Mouse (Mus musculus): ENCODE measurements around the gene Rcsd1. TPM values are rescaled to one million over a fixed set of nuclear protein-coding genes. Genes with fewer than 3 reads are reported as not detected.

The Rcsd1 gene
- polyA plus RNA-seq, 1 experiment, result 0.04 TPM

GRCm38 (mm10) chr1:165696040-165696439 is 13.5 kb downstream of the Rcsd1 start:
- Histone ChIP-seq H3ac (ENCODE audit: control insufficient read depth, insufficient read length) (no peak overlapping the region), H3K36me3 (ENCODE audit: control insufficient read depth, insufficient read depth) (no peaks in the 10 kb centered on the region), H3K79me2 (ENCODE audit: control insufficient read depth, insufficient read depth) (no peaks in the 10 kb centered on the region), H3K4me2 (ENCODE audit: low read depth) (no peak overlapping the region), H3K4me3 (no peak overlapping the region), H3K27me3 (ENCODE audit: control insufficient read depth, insufficient read depth, insufficient read length) (peaks cover 56% of the 10 kb centered on the region)
- TF ChIP-seq TCF3 (IDR thresholded peaks at IDR 0.05; ENCODE audit: insufficient read length, low read depth) (no peak), TCF12 (IDR thresholded peaks at IDR 0.05; ENCODE audit: insufficient read depth, poor library complexity, severe bottlenecking) (no peak), POLR2AphosphoS2 (IDR thresholded peaks at IDR 0.05; ENCODE audit: insufficient read length, low read depth) (no peak), CEBPB (IDR thresholded peaks at IDR 0.05; ENCODE audit: insufficient read depth, poor library complexity, severe bottlenecking) (no peak), REST (IDR thresholded peaks at IDR 0.05; ENCODE audit: insufficient read depth, insufficient read length) (no peak), USF1 (IDR thresholded peaks at IDR 0.05; ENCODE audit: low read depth) (no peak), POLR2A (IDR thresholded peaks at IDR 0.05; ENCODE audit: insufficient read length, low read depth) (no peak)

GRCm38 (mm10) chr1:165695392-165696014 is 14.1 kb downstream of the Rcsd1 start:
- TF ChIP-seq MAX (IDR thresholded peaks at IDR 0.05; ENCODE audit: low read depth) (no peak), POLR2A (IDR thresholded peaks at IDR 0.05; ENCODE audit: insufficient read length, low read depth) (no peak), MYOG (IDR thresholded peaks at IDR 0.05; ENCODE audit: control insufficient read depth in 1 of 3, insufficient read depth in 1 of 3, insufficient read length in 2 of 3, low read depth in 2 of 3) (no peak), SRF (IDR thresholded peaks at IDR 0.05; ENCODE audit: control insufficient read depth, insufficient read length, low read depth) (no peak), CEBPB (IDR thresholded peaks at IDR 0.05; ENCODE audit: insufficient read depth, poor library complexity, severe bottlenecking) (no peak), TCF12 (IDR thresholded peaks at IDR 0.05; ENCODE audit: insufficient read depth, poor library complexity, severe bottlenecking) (no peak), TCF3 (IDR thresholded peaks at IDR 0.05; ENCODE audit: insufficient read length, low read depth) (no peak), REST (IDR thresholded peaks at IDR 0.05; ENCODE audit: insufficient read depth, insufficient read length) (no peak), POLR2AphosphoS2 (IDR thresholded peaks at IDR 0.05; ENCODE audit: insufficient read length, low read depth) (no peak), MYOD1 (IDR thresholded peaks at IDR 0.05; ENCODE audit: control insufficient read depth in 1 of 3, insufficient read length in 2 of 3, low read depth in 2 of 3) (no peak), USF1 (IDR thresholded peaks at IDR 0.05; ENCODE audit: low read depth) (no peak), E2F4 (IDR thresholded peaks at IDR 0.05; ENCODE audit: insufficient read depth) (no peak)
- no peak overlapping the region for H3ac ChIP-seq (ENCODE audit: control insufficient read depth, insufficient read length)
- no peak overlapping the region for H3K4me3 ChIP-seq
- peaks cover 58% of the 10 kb centered on the region for H3K27me3 ChIP-seq (ENCODE audit: control insufficient read depth, insufficient read depth, insufficient read length)
- H3K79me2 ChIP-seq (ENCODE audit: control insufficient read depth, insufficient read depth), result no peaks in the 10 kb centered on the region
- H3K36me3 ChIP-seq (ENCODE audit: control insufficient read depth, insufficient read depth), result no peaks in the 10 kb centered on the region
- H3K4me2 ChIP-seq (ENCODE audit: low read depth), result no peak overlapping the region

GRCm38 (mm10) chr1:165693856-165694255 is 15.7 kb downstream of the Rcsd1 start:
- no peak overlapping the region for H3K4me2 ChIP-seq (ENCODE audit: low read depth)
- H3ac ChIP-seq (ENCODE audit: control insufficient read depth, insufficient read length), result no peak overlapping the region
- H3K36me3 ChIP-seq (ENCODE audit: control insufficient read depth, insufficient read depth), result no peaks in the 10 kb centered on the region
- no peaks in the 10 kb centered on the region for H3K79me2 ChIP-seq (ENCODE audit: control insufficient read depth, insufficient read depth)
- no peak overlapping the region for H3K4me3 ChIP-seq
- TF ChIP-seq MAX (IDR thresholded peaks at IDR 0.05; ENCODE audit: low read depth) (no peak), MYOG (IDR thresholded peaks at IDR 0.05; ENCODE audit: control insufficient read depth in 1 of 3, insufficient read depth in 1 of 3, insufficient read length in 2 of 3, low read depth in 2 of 3) (no peak), MYOD1 (IDR thresholded peaks at IDR 0.05; ENCODE audit: control insufficient read depth in 1 of 3, insufficient read length in 2 of 3, low read depth in 2 of 3) (no peak)
- H3K27me3 ChIP-seq (ENCODE audit: control insufficient read depth, insufficient read depth, insufficient read length), result peaks cover 58% of the 10 kb centered on the region

GRCm38 (mm10) chr1:165691516-165691915 is 18.0 kb downstream of the Rcsd1 start:
- H3K4me2 ChIP-seq (ENCODE audit: low read depth), result peak overlapping the region; percentile 6
- peaks cover 51% of the 10 kb centered on the region for H3K27me3 ChIP-seq (ENCODE audit: control insufficient read depth, insufficient read depth, insufficient read length)

GRCm38 (mm10) chr1:165689845-165690244 is 19.7 kb downstream of the Rcsd1 start:
- TF ChIP-seq USF1 (IDR thresholded peaks at IDR 0.05; ENCODE audit: low read depth) (no peak), E2F4 (IDR thresholded peaks at IDR 0.05; ENCODE audit: insufficient read depth) (no peak), MYOG (IDR thresholded peaks at IDR 0.05; ENCODE audit: control insufficient read depth in 1 of 3, insufficient read depth in 1 of 3, insufficient read length in 2 of 3, low read depth in 2 of 3) (no peak), TCF12 (IDR thresholded peaks at IDR 0.05; ENCODE audit: insufficient read depth, poor library complexity, severe bottlenecking) (no peak), TCF3 (IDR thresholded peaks at IDR 0.05; ENCODE audit: insufficient read length, low read depth) (no peak), MAX (IDR thresholded peaks at IDR 0.05; ENCODE audit: low read depth) (no peak), SRF (IDR thresholded peaks at IDR 0.05; ENCODE audit: control insufficient read depth, insufficient read length, low read depth) (no peak), MYOD1 (IDR thresholded peaks at IDR 0.05; ENCODE audit: control insufficient read depth in 1 of 3, insufficient read length in 2 of 3, low read depth in 2 of 3) (no peak), REST (IDR thresholded peaks at IDR 0.05; ENCODE audit: insufficient read depth, insufficient read length) (no peak)
- H3K4me2 ChIP-seq (ENCODE audit: low read depth), result no peak overlapping the region
- H3K27me3 ChIP-seq (ENCODE audit: control insufficient read depth, insufficient read depth, insufficient read length), result peaks cover 50% of the 10 kb centered on the region
- no peak overlapping the region for H3ac ChIP-seq (ENCODE audit: control insufficient read depth, insufficient read length)
- H3K4me3 ChIP-seq, result no peak overlapping the region
- no peaks in the 10 kb centered on the region for H3K79me2 ChIP-seq (ENCODE audit: control insufficient read depth, insufficient read depth)
- H3K36me3 ChIP-seq (ENCODE audit: control insufficient read depth, insufficient read depth), result no peaks in the 10 kb centered on the region

More at GRCm38 (mm10) chr1:165691516-165691915, 18.0 kb downstream of the Rcsd1 start:
- no peaks in the 10 kb centered on the region for H3K79me2 ChIP-seq (ENCODE audit: control insufficient read depth, insufficient read depth)
- no peak overlapping the region for H3ac ChIP-seq (ENCODE audit: control insufficient read depth, insufficient read length)
- TF ChIP-seq CEBPB (IDR thresholded peaks at IDR 0.05; ENCODE audit: insufficient read depth, poor library complexity, severe bottlenecking) (no peak), MAX (IDR thresholded peaks at IDR 0.05; ENCODE audit: low read depth) (no peak), POLR2A (IDR thresholded peaks at IDR 0.05; ENCODE audit: insufficient read length, low read depth) (no peak), E2F4 (IDR thresholded peaks at IDR 0.05; ENCODE audit: insufficient read depth) (no peak), POLR2AphosphoS2 (IDR thresholded peaks at IDR 0.05; ENCODE audit: insufficient read length, low read depth) (no peak), REST (IDR thresholded peaks at IDR 0.05; ENCODE audit: insufficient read depth, insufficient read length) (no peak), SRF (IDR thresholded peaks at IDR 0.05; ENCODE audit: control insufficient read depth, insufficient read length, low read depth) (no peak), TCF3 (IDR thresholded peaks at IDR 0.05; ENCODE audit: insufficient read length, low read depth) (no peak), MYOD1 (IDR thresholded peaks at IDR 0.05; ENCODE audit: control insufficient read depth in 1 of 3, insufficient read length in 2 of 3, low read depth in 2 of 3) (no peak), USF1 (IDR thresholded peaks at IDR 0.05; ENCODE audit: low read depth) (no peak)
- no peak overlapping the region for H3K4me3 ChIP-seq
- no peaks in the 10 kb centered on the region for H3K36me3 ChIP-seq (ENCODE audit: control insufficient read depth, insufficient read depth)

All from myocyte (in vitro differentiated cells).